Mouse (Mus musculus) bone marrow macrophage, adult 2 months (primary cell): ENCODE results near the gene Nptxr.

Source experiments
- CTCF ChIP-seq: IDR thresholded peaks from 2 replicates; pipeline ENCODE4 v1.5.1; 2012; ENCODE audit warnings: low read depth, mild to moderate bottlenecking, low read length, moderate library complexity
- POLR2A ChIP-seq: IDR thresholded peaks from 2 replicates; pipeline ENCODE4 v1.6.1; 2012; ENCODE audit warnings: mild to moderate bottlenecking, low read depth, low read length, borderline replicate concordance

DNA sequence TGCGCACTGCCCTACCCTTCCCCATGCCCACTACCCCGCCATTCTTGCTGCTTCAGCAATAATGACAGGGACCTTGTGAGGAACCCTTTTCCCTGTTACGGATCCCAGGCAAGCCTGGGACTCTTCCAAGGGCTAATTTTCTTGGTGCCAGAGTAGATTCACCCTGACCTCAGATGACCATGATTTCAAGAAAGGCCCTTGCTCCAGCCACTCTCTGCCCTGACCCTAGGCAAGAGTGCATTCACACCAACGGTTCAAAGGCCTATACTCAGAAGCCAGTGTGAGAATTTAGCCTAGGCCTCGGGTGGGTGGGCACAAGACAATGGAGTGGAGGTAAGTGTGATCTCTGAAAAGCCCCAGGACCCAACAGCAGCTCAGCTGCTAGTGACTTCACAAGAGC lies 24.9 kb upstream of the Nptxr start:
- TF ChIP-seq CTCF = no peak
- TF ChIP-seq POLR2A = no peak
